Mouse (Mus musculus): ENCODE measurements at regions not wholly inside any gene's neighbourhood (a gene's known extent, or its start where the extent isn't known, plus 50 kb on each side); places are given as distances from the start of the nearest gene placed in this dataset.

GRCm38 (mm10) chr14:113566885-113567284 is 252.5 kb downstream of the Tpm3-rs7 start:
- H3K4me1 ChIP-seq (ENCODE audit: control insufficient read depth, insufficient read depth, low read length) = no peaks in the 10 kb centered on the region
- 97% methylated on average over 1 of the region's 1 CpGs for WGBS
- ATAC-seq (ENCODE audit: insufficient number of reproducible peaks, low FRiP score, low TSS enrichment, low read depth) = no peak; the same call in 1 of the 2 replicates

GRCm38 (mm10) chr14:113590811-113591210 is 276.4 kb downstream of the Tpm3-rs7 start:
- Histone ChIP-seq H3K4me2 (ENCODE audit: low read depth, severe bottlenecking) (no peak overlapping the region), H3K27ac (replicated peaks; ENCODE audit: low read depth, low read length) (no peak overlapping the region), H3K9me3 (ENCODE audit: control insufficient read depth, low read length) (no peaks in the 10 kb centered on the region), H3K27me3 (ENCODE audit: control insufficient read depth, insufficient read depth, low read length) (no peaks in the 10 kb centered on the region), H3K4me1 (ENCODE audit: control insufficient read depth, insufficient read depth, low read length) (no peaks in the 10 kb centered on the region), H3K9ac (ENCODE audit: low read length) (no peak overlapping the region), H3K36me3 (ENCODE audit: control insufficient read depth, insufficient read depth, low read length) (no peaks in the 10 kb centered on the region), H3K4me3 (ENCODE audit: low read depth, low read length) (no peak overlapping the region)
- DNase-seq (ENCODE audit: low spot score) (peak; percentile 35), ATAC-seq (ENCODE audit: insufficient number of reproducible peaks, low FRiP score, low TSS enrichment, low read depth) (no peak)
- 54% methylated on average over 5 of the region's 5 CpGs for WGBS

More at GRCm38 (mm10) chr14:113566885-113567284, 252.5 kb downstream of the Tpm3-rs7 start:
- no peak overlapping the region for H3K9ac ChIP-seq (ENCODE audit: low read length)
- H3K4me2 ChIP-seq (ENCODE audit: low read depth, severe bottlenecking) = no peak overlapping the region
- no peaks in the 10 kb centered on the region for H3K27me3 ChIP-seq (ENCODE audit: control insufficient read depth, insufficient read depth, low read length)
- H3K9me3 ChIP-seq (ENCODE audit: control insufficient read depth, low read length) = no peaks in the 10 kb centered on the region
- no peaks in the 10 kb centered on the region for H3K36me3 ChIP-seq (ENCODE audit: control insufficient read depth, insufficient read depth, low read length)
- no peak overlapping the region for H3K4me3 ChIP-seq (ENCODE audit: low read depth, low read length)
- H3K27ac ChIP-seq (replicated peaks; ENCODE audit: low read depth, low read length) = no peak overlapping the region
- DNase-seq (ENCODE audit: low spot score) = no peak

GRCm38 (mm10) chr14:113627115-113627514 is 312.7 kb downstream of the Tpm3-rs7 start:
- no peaks in the 10 kb centered on the region for H3K36me3 ChIP-seq (ENCODE audit: control insufficient read depth, insufficient read depth, low read length)
- H3K27ac ChIP-seq (replicated peaks; ENCODE audit: low read depth, low read length) = no peak overlapping the region
- 74% methylated on average over 2 of the region's 2 CpGs for WGBS
- no peaks in the 10 kb centered on the region for H3K9me3 ChIP-seq (ENCODE audit: control insufficient read depth, low read length)
- no peaks in the 10 kb centered on the region for H3K4me1 ChIP-seq (ENCODE audit: control insufficient read depth, insufficient read depth, low read length)
- no peaks in the 10 kb centered on the region for H3K27me3 ChIP-seq (ENCODE audit: control insufficient read depth, insufficient read depth, low read length)
- no peak overlapping the region for H3K4me2 ChIP-seq (ENCODE audit: low read depth, severe bottlenecking)
- no peak overlapping the region for H3K4me3 ChIP-seq (ENCODE audit: low read depth, low read length)
- DNase-seq (ENCODE audit: low spot score) = no peak
- H3K9ac ChIP-seq (ENCODE audit: low read length) = no peak overlapping the region
- ATAC-seq (ENCODE audit: insufficient number of reproducible peaks, low FRiP score, low TSS enrichment, low read depth) = no peak

GRCm38 (mm10) chr14:113651296-113651695 is 336.9 kb downstream of the Tpm3-rs7 start:
- H3K4me2 ChIP-seq (ENCODE audit: low read depth, severe bottlenecking) = no peak overlapping the region
- H3K27ac ChIP-seq (replicated peaks; ENCODE audit: low read depth, low read length) = no peak overlapping the region
- no peaks in the 10 kb centered on the region for H3K36me3 ChIP-seq (ENCODE audit: control insufficient read depth, insufficient read depth, low read length)
- no peaks in the 10 kb centered on the region for H3K4me1 ChIP-seq (ENCODE audit: control insufficient read depth, insufficient read depth, low read length)
- ATAC-seq (ENCODE audit: insufficient number of reproducible peaks, low FRiP score, low TSS enrichment, low read depth) (no peak), DNase-seq (ENCODE audit: low spot score) (no peak)
- WGBS = 82% methylated on average over 5 of the region's 5 CpGs
- H3K4me3 ChIP-seq (ENCODE audit: low read depth, low read length) = no peak overlapping the region
- no peaks in the 10 kb centered on the region for H3K9me3 ChIP-seq (ENCODE audit: control insufficient read depth, low read length)
- H3K27me3 ChIP-seq (ENCODE audit: control insufficient read depth, insufficient read depth, low read length) = no peaks in the 10 kb centered on the region
- no peak overlapping the region for H3K9ac ChIP-seq (ENCODE audit: low read length)

GRCm38 (mm10) chr14:113656864-113657263 is 342.5 kb downstream of the Tpm3-rs7 start:
- ATAC-seq (ENCODE audit: insufficient number of reproducible peaks, low FRiP score, low TSS enrichment, low read depth) = no peak
- Histone ChIP-seq H3K27ac (replicated peaks; ENCODE audit: low read depth, low read length) (no peak overlapping the region), H3K36me3 (ENCODE audit: control insufficient read depth, insufficient read depth, low read length) (no peaks in the 10 kb centered on the region), H3K4me1 (ENCODE audit: control insufficient read depth, insufficient read depth, low read length) (no peaks in the 10 kb centered on the region), H3K27me3 (ENCODE audit: control insufficient read depth, insufficient read depth, low read length) (no peaks in the 10 kb centered on the region), H3K9ac (ENCODE audit: low read length) (no peak overlapping the region), H3K4me3 (ENCODE audit: low read depth, low read length) (no peak overlapping the region), H3K9me3 (ENCODE audit: control insufficient read depth, low read length) (no peaks in the 10 kb centered on the region), H3K4me2 (ENCODE audit: low read depth, severe bottlenecking) (no peak overlapping the region)
- WGBS = 61% methylated on average over 1 of the region's 1 CpGs
- no peak for DNase-seq (ENCODE audit: low spot score)

- WGBS = 69% methylated on average over 1 of the region's 1 CpGs
- H3K4me3 ChIP-seq (ENCODE audit: low read depth, low read length) = no peak overlapping the region
- H3K4me2 ChIP-seq (ENCODE audit: low read depth, severe bottlenecking) = no peak overlapping the region
- H3K36me3 ChIP-seq (ENCODE audit: control insufficient read depth, insufficient read depth, low read length) = no peaks in the 10 kb centered on the region
- H3K27ac ChIP-seq (replicated peaks; ENCODE audit: low read depth, low read length) = no peak overlapping the region
- no peaks in the 10 kb centered on the region for H3K27me3 ChIP-seq (ENCODE audit: control insufficient read depth, insufficient read depth, low read length)
- no peaks in the 10 kb centered on the region for H3K4me1 ChIP-seq (ENCODE audit: control insufficient read depth, insufficient read depth, low read length)
- ATAC-seq (ENCODE audit: insufficient number of reproducible peaks, low FRiP score, low TSS enrichment, low read depth) = no peak
- H3K9me3 ChIP-seq (ENCODE audit: control insufficient read depth, low read length) = no peaks in the 10 kb centered on the region
- no peak overlapping the region for H3K9ac ChIP-seq (ENCODE audit: low read length)
- DNase-seq (ENCODE audit: low spot score) = no peak
Observed at GRCm38 (mm10) chr14:113668660-113669059, 354.3 kb downstream of the Tpm3-rs7 start.

- no peak overlapping the region for H3K4me2 ChIP-seq (ENCODE audit: low read depth, severe bottlenecking)
- no peaks in the 10 kb centered on the region for H3K9me3 ChIP-seq (ENCODE audit: control insufficient read depth, low read length)
- no peaks in the 10 kb centered on the region for H3K36me3 ChIP-seq (ENCODE audit: control insufficient read depth, insufficient read depth, low read length)
- no peak overlapping the region for H3K4me3 ChIP-seq (ENCODE audit: low read depth, low read length)
- H3K27ac ChIP-seq (replicated peaks; ENCODE audit: low read depth, low read length) = no peak overlapping the region
- H3K9ac ChIP-seq (ENCODE audit: low read length) = no peak overlapping the region
- no peaks in the 10 kb centered on the region for H3K4me1 ChIP-seq (ENCODE audit: control insufficient read depth, insufficient read depth, low read length)
- WGBS = 92% methylated on average over 2 of the region's 2 CpGs
- no peaks in the 10 kb centered on the region for H3K27me3 ChIP-seq (ENCODE audit: control insufficient read depth, insufficient read depth, low read length)
- ATAC-seq (ENCODE audit: insufficient number of reproducible peaks, low FRiP score, low TSS enrichment, low read depth) (no peak), DNase-seq (ENCODE audit: low spot score) (no peak)
Observed at GRCm38 (mm10) chr14:113669386-113669785, 355.0 kb downstream of the Tpm3-rs7 start.

GRCm38 (mm10) chr14:113710953-113711352 is 396.5 kb downstream of the Tpm3-rs7 start:
- no peaks in the 10 kb centered on the region for H3K36me3 ChIP-seq (ENCODE audit: control insufficient read depth, insufficient read depth, low read length)
- no peaks in the 10 kb centered on the region for H3K4me1 ChIP-seq (ENCODE audit: control insufficient read depth, insufficient read depth, low read length)
- no peak overlapping the region for H3K4me3 ChIP-seq (ENCODE audit: low read depth, low read length)
- 79% methylated on average over 2 of the region's 2 CpGs for WGBS
- H3K4me2 ChIP-seq (ENCODE audit: low read depth, severe bottlenecking) = no peak overlapping the region
- no peak for DNase-seq (ENCODE audit: low spot score)
- H3K9me3 ChIP-seq (ENCODE audit: control insufficient read depth, low read length) = no peaks in the 10 kb centered on the region
- H3K9ac ChIP-seq (ENCODE audit: low read length) = no peak overlapping the region
- no peak overlapping the region for H3K27ac ChIP-seq (replicated peaks; ENCODE audit: low read depth, low read length)
- no peaks in the 10 kb centered on the region for H3K27me3 ChIP-seq (ENCODE audit: control insufficient read depth, insufficient read depth, low read length)
- ATAC-seq (ENCODE audit: insufficient number of reproducible peaks, low FRiP score, low TSS enrichment, low read depth) = no peak

All from limb, embryonic 11.5 days (tissue).